Mouse (Mus musculus) kidney, adult 18-20 months (tissue): Measurements from ENCODE around the gene Cib1.

ENCODE experiments used
- DNase-seq: peaks from one replicate; pipeline ENCODE4 v3.0.0; 2021

Gene Cib1

DNA sequence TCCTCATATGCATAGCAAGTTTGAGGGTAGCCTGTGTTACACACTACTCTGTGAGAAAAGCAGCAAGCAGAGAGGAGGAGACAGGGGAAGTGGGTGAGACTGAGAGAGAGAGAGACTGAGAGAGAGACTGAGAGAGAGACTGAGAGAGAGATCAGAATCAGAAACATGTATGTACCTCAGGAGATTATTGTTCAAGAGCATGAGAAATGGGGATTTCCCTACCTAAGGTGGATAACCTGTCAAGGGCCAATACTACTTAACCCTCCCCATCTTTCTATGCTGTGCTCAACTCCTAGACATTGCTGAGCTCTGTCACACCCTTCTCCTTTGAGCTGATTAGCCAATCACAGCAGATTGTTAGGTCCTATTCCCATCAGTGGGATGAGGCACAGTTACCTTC is 50.5 kb downstream of the Cib1 start:
- DNase-seq, result no peak

DNA sequence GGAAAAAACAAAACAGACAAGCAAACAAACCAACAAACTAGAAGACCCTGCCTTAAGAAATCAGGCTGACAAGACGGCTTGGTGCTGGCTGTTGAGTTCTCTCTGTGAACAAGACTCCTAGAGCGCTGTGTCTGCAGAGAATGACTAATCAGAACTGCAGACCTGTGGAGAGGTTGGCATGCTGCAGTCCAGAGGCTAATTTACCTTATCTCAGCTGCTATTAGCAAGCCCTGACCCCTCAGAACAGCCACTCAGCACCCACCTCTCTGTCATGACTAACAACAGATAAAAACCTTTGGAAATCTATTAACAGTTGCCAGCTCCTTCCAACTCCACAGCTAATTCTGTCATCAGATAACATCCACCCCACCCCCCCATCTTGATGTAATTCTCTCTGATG is 51.5 kb downstream of the Cib1 start:
- no peak for DNase-seq

DNA sequence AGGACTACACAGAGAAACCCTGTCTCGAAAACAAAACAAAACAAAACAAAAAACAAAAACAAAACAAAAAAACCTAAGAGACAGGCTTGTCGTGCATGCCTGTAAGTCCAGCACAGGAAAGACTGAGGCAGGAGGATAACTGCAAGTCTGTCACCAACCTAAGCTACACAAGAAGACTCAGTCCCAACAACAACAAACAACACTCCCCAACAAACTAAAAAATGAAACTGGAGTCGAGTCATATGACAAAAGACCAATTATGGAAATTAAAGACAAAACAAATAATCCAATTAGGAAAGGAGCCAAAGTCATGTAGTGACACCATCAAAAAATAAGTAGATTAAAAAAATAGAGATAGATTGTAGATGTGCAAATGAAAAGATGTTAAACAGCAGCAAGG is 52.4 kb downstream of the Cib1 start:
- DNase-seq, result no peak

DNA sequence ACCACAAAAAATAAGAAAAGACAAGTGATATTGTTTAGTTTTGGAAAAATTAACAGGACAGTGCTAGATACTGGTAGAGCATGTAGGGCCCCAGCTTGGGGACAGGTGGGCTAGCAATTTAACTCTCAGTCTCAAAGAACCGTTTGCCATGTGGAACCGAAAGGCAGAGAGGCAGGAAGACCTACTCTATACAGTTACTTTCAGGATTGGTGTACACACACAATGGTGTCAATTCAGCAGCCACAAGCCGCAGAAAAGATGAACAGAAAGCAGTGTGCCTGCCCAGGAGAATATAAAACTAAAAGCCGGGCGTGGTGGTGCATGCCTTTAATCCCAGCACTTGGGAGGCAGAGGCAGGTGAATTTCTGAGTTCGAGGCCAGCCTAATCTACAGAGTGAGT is 52.8 kb downstream of the Cib1 start:
- no peak for DNase-seq

DNA sequence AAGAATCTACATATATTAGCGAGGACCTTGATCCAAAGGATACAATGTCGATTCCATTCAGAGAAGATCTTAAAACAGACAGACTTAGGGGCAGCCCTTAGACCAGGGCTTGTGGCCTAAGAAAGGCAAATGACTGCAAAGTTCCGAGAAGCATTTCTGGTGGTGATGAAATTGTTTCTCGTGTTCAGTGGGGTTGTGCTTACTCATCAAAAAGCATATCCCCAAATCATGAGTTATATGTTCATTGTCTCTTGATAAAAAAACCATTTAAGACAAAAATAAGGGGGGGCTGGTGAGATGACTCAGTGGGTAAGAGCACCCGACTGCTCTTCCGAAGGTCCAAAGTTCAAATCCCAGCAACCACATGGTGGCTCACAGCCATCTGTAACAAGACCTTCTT is 53.3 kb downstream of the Cib1 start:
- no peak for DNase-seq

DNA sequence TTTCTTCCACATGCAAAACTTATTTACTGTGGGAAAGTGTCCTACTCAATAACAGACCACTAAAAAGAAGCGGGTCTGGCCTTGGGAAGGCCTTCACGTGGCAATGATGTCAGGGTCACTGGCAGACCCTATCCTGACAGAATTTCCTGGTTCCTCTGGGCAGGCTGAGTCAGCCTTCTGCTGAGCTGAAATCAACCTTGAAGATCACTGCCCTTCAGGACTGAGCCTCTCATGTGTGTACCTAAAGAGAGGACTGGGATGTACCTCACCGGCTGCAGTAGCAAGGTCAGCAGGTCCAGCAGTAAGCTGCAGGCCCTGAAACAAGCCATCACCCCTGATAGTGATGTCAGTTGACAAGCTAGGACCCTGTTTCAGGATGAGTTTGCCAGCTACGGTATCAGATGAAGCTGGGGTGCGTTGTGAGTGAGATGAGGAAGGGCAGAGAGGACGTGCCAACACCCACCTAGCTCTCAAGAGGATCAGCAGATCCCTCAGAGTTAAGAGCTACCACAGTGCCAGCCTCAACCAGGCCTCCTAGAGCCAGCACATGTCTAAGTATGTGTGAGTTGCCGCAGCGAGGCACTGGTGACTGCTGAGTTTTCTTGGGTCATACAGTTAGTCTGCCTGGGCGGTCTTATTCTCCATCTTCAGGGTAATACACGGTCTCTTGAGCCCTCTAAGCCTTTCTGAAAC is 54.4 kb downstream of the Cib1 start:
- DNase-seq, result no peak

DNA sequence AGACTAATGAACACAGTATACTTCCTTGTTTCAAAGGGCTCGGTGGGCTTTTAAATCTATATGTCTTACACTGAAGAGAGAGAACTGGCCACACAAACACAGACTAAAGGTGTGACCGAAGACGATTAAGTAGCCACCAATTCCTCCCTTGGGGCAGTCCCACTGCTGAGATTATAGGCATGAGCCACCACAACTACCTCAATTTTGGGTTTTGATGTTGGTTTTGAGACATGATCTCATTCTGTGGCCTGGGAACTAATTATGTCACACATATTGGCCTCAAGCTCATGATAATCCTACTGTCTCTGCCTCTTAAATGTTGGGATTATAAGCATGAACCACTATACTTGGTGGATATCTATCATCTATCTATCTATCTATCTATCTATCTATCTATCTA is 55.2 kb downstream of the Cib1 start:
- no peak for DNase-seq
